Mouse (Mus musculus): ENCODE measurements around the gene Pcbp1. TPM values are rescaled to one million over a fixed set of nuclear protein-coding genes. Genes with fewer than 3 reads are reported as not detected.

The Pcbp1 gene
- total and polyA plus RNA-seq, 3 experiments: 68.9 to 337 (median 73.0) TPM

DNA sequence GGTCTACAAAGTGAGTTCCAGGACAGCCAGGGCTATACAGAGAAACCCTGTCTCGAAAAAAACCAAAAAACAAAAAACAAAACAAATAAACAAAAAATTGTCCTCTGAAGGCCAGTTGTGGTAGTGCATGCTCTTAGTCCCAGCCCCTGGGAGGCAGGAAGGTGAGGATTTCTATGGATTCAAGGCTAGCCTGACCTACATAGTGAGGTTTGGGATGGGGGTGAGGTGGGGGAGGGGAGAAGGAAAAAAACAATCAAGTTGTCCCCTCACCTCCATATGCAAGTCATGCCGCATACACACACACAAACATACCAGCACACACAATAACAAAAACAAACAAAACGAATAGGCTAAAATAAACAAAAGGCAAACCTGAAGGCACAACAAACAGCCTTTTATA, 17.4 kb downstream of the Pcbp1 start:
- dilution Hi-C loops (cut with MboI; ENCODE audit: extremely low pct_ligation_motif_present, extremely low pct_unique_long_range_greater_than_20kb, low sequenced_read_pairs) (no loop called here), in situ Hi-C loops (cut with MboI; ENCODE audit: low pct_ligation_motif_present, low pct_unique_long_range_greater_than_20kb, low sequenced_read_pairs) (no loop called here)
- Histone ChIP-seq H3K79me2 (replicated peaks; ENCODE audit: control insufficient read depth, extremely low read depth, insufficient read depth, poor library complexity, severe bottlenecking) (no peaks in the 10 kb centered on the region), H3K4me2 (ENCODE audit: insufficient read depth, low read depth, poor library complexity, severe bottlenecking) (no peak overlapping the region), H3K9ac (ENCODE audit: insufficient read depth, low read depth) (no peak overlapping the region), H3K9me3 (replicated peaks; ENCODE audit: low read length) (no peaks in the 10 kb centered on the region), H3K4me1 (ENCODE audit: control insufficient read depth in 1 of 2, insufficient read depth in 2 of 2) (peaks cover 0 to 14% of the 10 kb centered on the region in 2 experiments; a peak in 2 of 4 replicates), H3K36me3 (replicated peaks in 1 of 2; ENCODE audit: control insufficient read depth in 1 of 2, insufficient read depth in 1 of 2, low read length in 1 of 2) (no peaks in the 10 kb centered on the region), H3K27me3 (replicated peaks) (no peaks in the 10 kb centered on the region), H3K27ac (ENCODE audit: insufficient read depth, low read depth) (no peak overlapping the region), H3K4me3 (replicated peaks in 1 of 3; ENCODE audit: low read depth in 2 of 3, low read length in 2 of 3, poor library complexity in 1 of 3) (no peak overlapping the region)
- TF ChIP-seq MAX (IDR thresholded peaks at IDR 0.05; ENCODE audit: low read length): no peak
- TF ChIP-seq SMC3 (IDR thresholded peaks at IDR 0.05; ENCODE audit: low read depth, low read length): no peak
- no peak for TF ChIP-seq TCF12 (IDR thresholded peaks at IDR 0.05; ENCODE audit: low read depth, low read length)
- TF ChIP-seq ZC3H11A (IDR thresholded peaks at IDR 0.05; ENCODE audit: low read depth, low read length): no peak
- TF ChIP-seq USF2 (conservative IDR thresholded peaks at IDR 0.05; ENCODE audit: low read depth, low read length): no peak
- TF ChIP-seq NRF1 (IDR thresholded peaks at IDR 0.05; ENCODE audit: low read depth, low read length): no peak
- TF ChIP-seq ELF1 (IDR thresholded peaks at IDR 0.05; ENCODE audit: low read depth, low read length): no peak
- no peak for TF ChIP-seq NELFE (IDR thresholded peaks at IDR 0.05; ENCODE audit: low read depth, low read length)
- no peak for TF ChIP-seq UBTF (IDR thresholded peaks at IDR 0.05; ENCODE audit: low read depth, low read length)
- TF ChIP-seq GABPA (IDR thresholded peaks at IDR 0.05; ENCODE audit: insufficient replicate concordance, low read depth, low read length): no peak
- no peak for TF ChIP-seq EP300 (IDR thresholded peaks at IDR 0.05; ENCODE audit: low read length)
- no peak for TF ChIP-seq PAX5 (IDR thresholded peaks at IDR 0.05; ENCODE audit: low read length)
- TF ChIP-seq POLR2AphosphoS2 (IDR thresholded peaks at IDR 0.05; ENCODE audit: low read depth, low read length): no peak
- no peak for TF ChIP-seq TBP (conservative IDR thresholded peaks at IDR 0.05; ENCODE audit: low read depth, low read length)
- TF ChIP-seq HCFC1 (IDR thresholded peaks at IDR 0.05; ENCODE audit: low read depth, low read length): no peak
- TF ChIP-seq ETS1 (conservative IDR thresholded peaks at IDR 0.05; ENCODE audit: low read depth, low read length): no peak
- no peak for TF ChIP-seq KAT2A (IDR thresholded peaks at IDR 0.05; ENCODE audit: insufficient replicate concordance, low read length)
- TF ChIP-seq BHLHE40 (IDR thresholded peaks at IDR 0.05; ENCODE audit: low read depth, low read length): no peak
- no peak for DNase-seq (ENCODE audit: extremely low read depth)

DNA sequence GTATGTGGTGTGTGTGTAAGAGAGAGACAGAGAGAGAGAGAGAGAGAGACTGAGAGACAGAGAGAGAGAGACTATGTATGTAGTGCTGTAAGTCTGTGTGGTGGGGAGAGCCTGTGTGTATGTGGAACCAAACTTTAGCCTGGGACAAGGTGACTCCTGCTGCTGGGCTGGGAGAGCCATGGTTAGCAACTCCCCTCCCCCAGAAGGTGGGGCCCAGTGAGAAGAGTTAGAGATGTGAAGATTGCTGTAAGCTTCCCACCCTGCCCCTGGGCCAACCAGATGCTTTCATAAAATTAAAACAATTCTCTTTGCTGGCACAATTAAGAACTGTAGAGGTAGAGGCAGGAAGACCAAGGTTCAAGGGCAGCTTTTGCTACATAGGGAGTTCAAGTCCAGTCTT, 19.0 kb downstream of the Pcbp1 start:
- Histone ChIP-seq H3K4me1 (ENCODE audit: control insufficient read depth in 1 of 2, insufficient read depth in 2 of 2) (peaks cover 0 to 24% of the 10 kb centered on the region in 2 experiments; a peak in 2 of 4 replicates), H3K9me3 (replicated peaks; ENCODE audit: low read length) (no peaks in the 10 kb centered on the region), H3K4me3 (replicated peaks in 1 of 3; ENCODE audit: low read depth in 2 of 3, low read length in 2 of 3, poor library complexity in 1 of 3) (no peak overlapping the region), H3K27ac (ENCODE audit: insufficient read depth, low read depth) (no peak overlapping the region), H3K27me3 (replicated peaks) (no peaks in the 10 kb centered on the region), H3K36me3 (replicated peaks in 1 of 2; ENCODE audit: control insufficient read depth in 1 of 2, insufficient read depth in 1 of 2, low read length in 1 of 2) (no peaks in the 10 kb centered on the region), H3K79me2 (replicated peaks; ENCODE audit: control insufficient read depth, extremely low read depth, insufficient read depth, poor library complexity, severe bottlenecking) (no peaks in the 10 kb centered on the region), H3K9ac (ENCODE audit: insufficient read depth, low read depth) (no peak overlapping the region), H3K4me2 (ENCODE audit: insufficient read depth, low read depth, poor library complexity, severe bottlenecking) (no peak overlapping the region)
- dilution Hi-C loops (cut with MboI; ENCODE audit: extremely low pct_ligation_motif_present, extremely low pct_unique_long_range_greater_than_20kb, low sequenced_read_pairs): no loop called here
- TF ChIP-seq MAZ (IDR thresholded peaks at IDR 0.05; ENCODE audit: low read depth, low read length): no peak
- TF ChIP-seq RCOR1 (conservative IDR thresholded peaks at IDR 0.05; ENCODE audit: low read depth, low read length): no peak
- no peak for TF ChIP-seq ZMIZ1 (IDR thresholded peaks at IDR 0.05; ENCODE audit: low read depth, low read length)
- TF ChIP-seq POLR2AphosphoS2 (IDR thresholded peaks at IDR 0.05; ENCODE audit: low read depth, low read length): no peak
- no peak for TF ChIP-seq NELFE (IDR thresholded peaks at IDR 0.05; ENCODE audit: low read depth, low read length)
- TF ChIP-seq ZKSCAN1 (IDR thresholded peaks at IDR 0.05; ENCODE audit: borderline replicate concordance, low read depth, low read length): no peak
- TF ChIP-seq TCF12 (IDR thresholded peaks at IDR 0.05; ENCODE audit: low read depth, low read length): no peak
- no peak for TF ChIP-seq MAX (IDR thresholded peaks at IDR 0.05; ENCODE audit: low read length)
- no peak for TF ChIP-seq NRF1 (IDR thresholded peaks at IDR 0.05; ENCODE audit: low read depth, low read length)
- TF ChIP-seq CHD1 (IDR thresholded peaks at IDR 0.05; ENCODE audit: low read depth, low read length): no peak
- no peak for TF ChIP-seq BHLHE40 (IDR thresholded peaks at IDR 0.05; ENCODE audit: low read depth, low read length)
- no peak for TF ChIP-seq SIN3A (IDR thresholded peaks at IDR 0.05; ENCODE audit: low read length)
- no peak for TF ChIP-seq JUN (IDR thresholded peaks at IDR 0.05; ENCODE audit: insufficient read depth, low read depth, low read length)
- DNase-seq (ENCODE audit: extremely low read depth): no peak
- in situ Hi-C loops (cut with MboI; ENCODE audit: low pct_ligation_motif_present, low pct_unique_long_range_greater_than_20kb, low sequenced_read_pairs): no loop called here
